Mouse (Mus musculus) heart, adult 18-20 months (tissue): Measurements from ENCODE around the gene Zc3h18. TPM values are rescaled to one million over a fixed set of nuclear protein-coding genes. Genes with fewer than 3 reads are reported as not detected.

Experiments
- DNase-seq, 2 experiments: peaks; one replicate each; pipeline ENCODE4 v3.0.0; 2021 to 2022; ENCODE audit warnings: mixed read lengths in 1 of 2
- total RNA-seq, 2 experiments: library from RNA; stranded (reverse); gene quantifications; 2 replicates each; pipeline ENCODE4 v1.2.3; 2021

Zc3h18 gene
- total RNA-seq, 2 experiments from 2014 or later, result 20.9 to 24.5 TPM

- DNase-seq, result peak; percentile 64 to 66
These were observed 28.4 kb upstream of the Zc3h18 start for GRCm38 (mm10) chr8:122347811-122348552.

- no peak for DNase-seq
These were observed 26.8 kb upstream of the Zc3h18 start for GRCm38 (mm10) chr8:122349357-122350297.

GRCm38 (mm10) chr8:122350309-122351089 is 25.9 kb upstream of the Zc3h18 start:
- DNase-seq, result no peak

- DNase-seq, result no peak
These were observed 22.3 kb upstream of the Zc3h18 start for GRCm38 (mm10) chr8:122354157-122354556.

- DNase-seq, result no peak
These were observed 20.5 kb upstream of the Zc3h18 start for GRCm38 (mm10) chr8:122355642-122356606.

DNA sequence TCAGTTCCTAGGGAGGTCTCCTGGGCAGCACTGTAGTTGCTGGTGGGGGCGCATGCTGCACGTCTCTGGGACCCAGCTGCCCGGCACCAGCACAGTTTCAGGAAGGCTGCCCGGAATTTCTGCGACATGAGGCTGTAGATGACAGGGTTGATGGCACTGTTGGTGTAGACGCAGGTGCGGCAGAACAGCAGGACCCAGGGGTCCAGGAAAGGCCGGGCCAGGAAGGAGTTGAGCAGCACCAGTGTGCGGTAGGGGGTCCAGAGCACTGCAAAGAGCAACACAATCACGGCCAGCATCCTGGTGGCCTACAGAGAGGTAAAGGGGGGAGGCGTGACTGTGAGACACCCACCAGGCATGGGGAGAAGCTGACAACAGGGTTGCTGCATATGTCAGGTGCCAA is 19.2 kb upstream of the Zc3h18 start:
- DNase-seq, result no peak

- no peak for DNase-seq
These were observed 18.8 kb upstream of the Zc3h18 start for GRCm38 (mm10) chr8:122357641-122358040.

DNA sequence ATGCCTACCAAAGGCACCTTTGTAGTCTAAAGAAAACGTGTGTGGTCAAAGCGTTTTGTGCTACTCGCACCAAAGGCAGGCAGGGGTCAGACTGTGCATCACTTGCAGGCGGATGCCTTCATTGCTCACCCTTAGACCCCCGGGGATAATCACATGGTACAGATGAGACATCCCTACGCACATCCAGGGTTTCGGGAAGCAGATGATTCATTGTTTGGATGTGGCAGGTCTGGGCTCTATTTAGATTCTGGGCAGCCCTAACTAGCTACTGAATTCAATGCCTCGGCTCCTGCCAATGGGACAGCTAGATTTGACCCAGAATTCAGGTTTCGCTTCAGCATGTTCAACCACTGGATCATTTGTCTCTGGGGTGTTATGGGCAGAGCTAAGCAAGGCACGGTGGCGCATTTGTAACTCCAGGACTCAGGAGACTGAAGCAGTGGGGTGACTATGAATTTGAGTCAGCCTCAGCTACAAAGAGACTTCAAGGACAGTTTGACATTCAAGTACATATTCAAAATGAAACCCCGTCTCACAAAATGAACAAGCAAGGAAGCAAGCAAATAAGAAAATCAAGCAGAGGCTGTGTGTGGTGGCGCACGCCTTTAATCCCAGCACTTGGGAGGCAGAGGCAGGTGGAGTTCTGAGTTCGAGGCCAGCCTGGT is 17.2 kb upstream of the Zc3h18 start:
- no peak for DNase-seq

GRCm38 (mm10) chr8:122360696-122361416 is 15.6 kb upstream of the Zc3h18 start, which contains the start of gene Trhr2:
Gene Trhr2 (minus strand): TSS chr8:122360746.
- no peak for DNase-seq

DNA sequence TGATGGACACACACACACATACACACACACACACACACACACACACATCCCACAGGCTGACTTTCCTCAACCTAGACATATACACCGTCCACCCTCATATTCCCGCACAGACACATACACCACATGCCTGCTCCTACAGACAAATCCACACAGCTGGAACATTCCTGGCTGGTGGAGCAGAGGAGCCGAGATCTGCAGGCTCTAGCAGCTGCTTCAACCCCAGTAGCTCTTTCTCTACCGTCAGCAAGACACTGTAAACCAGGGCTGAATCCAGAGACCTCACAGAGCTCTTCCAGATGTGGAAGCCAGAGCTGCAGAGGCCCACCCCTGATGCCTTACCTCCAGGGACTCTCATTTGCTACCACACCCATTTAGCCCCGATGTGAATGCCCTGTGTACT is 14.1 kb upstream of the Zc3h18 start:
- DNase-seq, result no peak

DNA sequence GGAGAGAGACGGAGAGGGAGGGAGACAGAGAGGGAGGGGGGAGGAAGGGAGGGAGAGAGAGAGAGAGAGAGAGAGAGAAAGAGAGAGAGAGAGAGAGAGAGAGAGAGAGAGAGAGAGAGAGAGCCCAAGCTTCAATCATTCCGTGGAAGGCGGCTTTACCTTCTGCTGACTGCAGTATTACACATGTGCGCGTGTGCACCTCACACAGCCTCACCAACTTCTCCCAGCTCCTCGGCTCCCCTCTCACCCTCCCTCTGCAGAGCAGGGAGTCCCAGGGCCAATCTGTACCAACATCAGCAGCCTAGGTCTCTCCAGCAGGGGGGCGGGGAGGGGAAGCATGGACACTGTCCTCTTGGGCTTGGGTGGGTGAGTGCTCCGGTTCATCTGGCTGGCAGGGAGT is 13.4 kb upstream of the Zc3h18 start:
- no peak for DNase-seq

DNA sequence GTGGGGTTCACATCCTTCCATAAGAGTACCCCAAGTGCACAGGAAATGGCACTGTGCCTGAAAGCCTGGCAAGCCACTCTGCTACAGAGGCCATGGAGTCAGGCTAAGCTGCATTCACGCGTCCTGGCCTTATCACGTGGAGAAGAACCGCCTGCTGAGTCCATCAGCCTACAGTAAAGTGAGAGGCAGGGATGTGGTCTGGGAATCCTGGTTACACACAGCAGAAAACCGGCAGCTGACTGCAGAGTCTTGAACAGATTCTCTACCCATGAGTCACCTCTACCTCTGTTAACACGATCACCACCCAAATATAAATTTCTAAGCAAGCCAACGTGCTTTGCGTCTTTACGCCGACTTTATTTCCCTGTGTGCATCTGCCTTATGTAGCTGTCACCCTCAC is 7.9 kb upstream of the Zc3h18 start:
- no peak for DNase-seq

DNA sequence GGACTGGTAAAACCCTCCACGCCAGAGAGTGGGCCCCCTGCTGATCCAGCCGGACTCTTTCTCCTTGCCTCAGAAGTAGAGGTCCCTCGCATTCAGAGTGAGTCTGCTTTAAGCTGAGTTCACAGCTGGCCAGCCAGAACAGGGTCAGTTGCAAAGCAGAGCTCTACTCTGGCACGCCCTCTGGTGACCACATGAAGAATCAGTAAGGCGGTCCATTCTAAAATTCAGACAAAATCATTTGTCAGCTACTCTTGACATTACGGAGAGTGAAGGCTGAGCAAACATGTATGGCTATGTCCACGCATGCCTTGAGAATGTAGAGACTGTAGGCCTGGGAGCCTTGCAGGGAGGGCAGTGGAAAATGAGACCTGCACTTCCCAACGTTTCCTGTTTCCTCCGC is 6.7 kb upstream of the Zc3h18 start:
- DNase-seq, result peak; percentile 52 to 77

DNA sequence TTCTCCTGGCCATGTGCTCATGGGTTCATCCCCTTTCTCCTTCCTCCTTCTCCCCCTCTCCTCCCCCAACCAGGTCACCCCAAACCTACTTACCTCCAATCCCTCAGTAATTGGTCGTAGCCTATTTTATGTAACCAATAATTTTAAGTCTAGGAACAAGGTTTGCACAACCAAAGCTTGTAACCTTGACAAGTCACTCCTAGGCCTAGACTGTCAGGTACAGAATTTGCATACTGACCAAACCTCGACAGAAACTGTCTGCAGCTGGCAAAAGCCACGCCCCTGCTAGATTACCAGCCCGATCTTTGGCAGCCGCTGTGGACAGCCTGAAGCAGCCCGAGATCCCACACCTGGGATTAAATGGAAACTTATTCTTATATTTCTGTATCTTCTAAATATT is 4.7 kb upstream of the Zc3h18 start:
- DNase-seq, result no peak

- DNase-seq, result no peak
These were observed 1.1 kb upstream of the Zc3h18 start for GRCm38 (mm10) chr8:122375320-122375719.

DNA sequence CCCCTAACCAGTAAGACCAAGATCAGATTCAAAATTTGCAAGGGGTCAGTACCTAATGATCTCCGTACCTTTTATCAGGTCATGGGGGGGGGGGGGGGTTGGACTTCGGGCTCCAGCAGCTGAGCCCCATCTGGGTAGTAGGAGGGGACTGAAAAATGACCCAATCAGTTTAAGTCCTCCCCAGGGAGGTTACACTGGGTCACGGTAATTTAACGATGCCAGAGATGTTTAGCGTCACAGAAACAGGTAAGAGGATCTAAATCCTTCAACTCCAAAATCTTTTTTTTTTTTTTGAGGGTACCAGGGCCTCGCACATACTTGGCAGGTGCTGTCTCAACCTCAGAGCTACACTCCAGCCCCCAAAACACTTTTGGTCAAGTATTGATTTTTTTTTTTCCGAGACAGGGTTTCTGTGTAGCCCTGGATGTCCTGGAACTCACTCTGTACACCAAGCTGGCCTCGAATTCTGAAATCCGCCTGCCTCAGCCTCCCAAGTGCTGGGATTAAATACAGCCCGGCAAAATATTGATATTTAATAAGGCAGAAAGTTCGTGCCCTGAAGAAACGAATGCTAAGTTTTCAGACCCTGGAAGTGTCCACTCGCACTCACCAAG is 551 bp upstream of the Zc3h18 start:
- peak in 1 of 2 experiments; percentile 5 for DNase-seq

GRCm38 (mm10) chr8:122383039-122383438 is 6.6 kb downstream of the Zc3h18 start:
- no peak for DNase-seq

DNA sequence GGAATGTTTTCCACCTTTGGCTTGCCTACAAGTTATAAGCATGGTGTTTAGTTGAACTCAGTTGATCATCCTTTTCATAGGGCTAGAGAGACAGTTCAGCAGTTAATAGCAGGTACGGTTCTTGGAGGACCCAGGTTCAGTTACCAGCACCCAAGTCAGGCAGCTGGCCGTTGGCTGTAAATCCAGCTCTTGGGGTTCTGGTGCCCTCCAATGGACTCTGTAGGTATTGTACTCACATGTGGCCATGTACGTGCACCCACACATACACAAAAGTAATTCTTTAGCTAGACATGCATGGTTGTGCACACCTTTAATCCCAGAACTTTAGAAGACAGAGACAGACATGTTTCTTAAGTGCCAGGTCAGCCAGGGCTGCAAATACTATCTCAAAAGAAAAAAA is 12.9 kb downstream of the Zc3h18 start:
- no peak for DNase-seq

DNA sequence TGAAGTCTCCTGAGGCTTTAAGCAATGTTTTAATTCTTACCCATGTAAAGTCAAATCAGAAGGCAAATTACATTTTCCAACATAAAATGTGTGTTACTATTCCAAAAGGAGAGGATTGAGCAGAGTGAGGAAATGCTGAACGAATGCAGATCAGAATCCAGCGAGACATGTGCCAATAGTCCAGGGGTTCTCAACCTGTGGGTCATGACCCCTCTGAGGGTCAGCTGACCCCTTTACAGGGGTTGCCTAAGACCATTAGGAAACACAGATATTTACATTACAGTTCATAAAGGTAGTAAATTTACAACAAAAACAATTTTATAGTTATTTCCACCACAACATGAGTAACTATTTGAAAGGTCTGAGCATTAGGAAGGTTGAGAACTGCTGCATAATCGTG is 14.3 kb downstream of the Zc3h18 start:
- DNase-seq, result no peak

DNA sequence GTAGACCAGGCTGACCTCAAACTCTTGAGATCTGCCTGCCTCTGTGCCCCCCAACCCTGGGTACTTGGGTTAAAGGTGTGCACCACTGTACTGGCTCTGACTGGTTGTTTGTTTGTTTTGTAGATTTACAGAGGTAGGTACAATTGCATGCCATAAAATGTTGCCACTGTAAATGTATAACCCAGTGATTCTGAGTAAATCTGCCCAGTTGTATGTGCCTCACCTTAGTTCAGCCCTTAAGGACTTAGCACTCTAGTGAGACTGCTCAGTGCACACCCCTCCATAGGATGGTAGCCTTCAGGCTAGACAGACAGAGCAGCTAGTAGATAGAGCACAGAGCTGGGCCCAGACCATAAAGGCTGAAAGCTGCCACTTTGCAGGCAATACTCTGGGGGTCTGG is 17.3 kb downstream of the Zc3h18 start:
- DNase-seq, result no peak
